Comparison of ENCODE assay signal across 8 mouse cellular contexts in genomic region chr8:10924526-10925199, GRCm38 (mm10).
A peak's percentile ranks its signal among the peaks of the same experiment; 100 is the strongest.
DNase-seq lines count a peak whose midpoint lies in the region; ATAC-seq lines count a peak whose summit lies in the region.

No protein-coding gene starts in this region.

- peak overlapping the region; percentile 45 for H3K4me2 ChIP-seq in forebrain, embryonic 11.5 days (ENCODE audit: low read depth, low read length, severe bottlenecking)
- H3K4me2 ChIP-seq in stomach, embryonic 14.5 days (replicated peaks; ENCODE audit: low read depth, low read length) = peak overlapping the region; percentile 13

- H3K27ac ChIP-seq in forebrain, embryonic 11.5 days (ENCODE audit: low read depth, low read length) = peak overlapping the region; percentile 93
- H3K27ac ChIP-seq in stomach, embryonic 14.5 days (ENCODE audit: low read length) = peak overlapping the region; percentile 91

- peaks cover 4% of the 10 kb centered on the region; the same call in 1 of the 2 replicates for H3K27me3 ChIP-seq in forebrain, embryonic 11.5 days (ENCODE audit: control insufficient read depth, insufficient read depth, low read length)
- H3K27me3 ChIP-seq in stomach, embryonic 14.5 days (ENCODE audit: control insufficient read depth, insufficient read depth, low read length) = no peaks in the 10 kb centered on the region

- no peak overlapping the region; the same call in 1 of the 2 replicates for H3K4me3 ChIP-seq in forebrain, embryonic 11.5 days (ENCODE audit: low read depth, low read length)
- H3K4me3 ChIP-seq in stomach, embryonic 14.5 days (ENCODE audit: low read depth, low read length) = no peak overlapping the region

- H3K9ac ChIP-seq in forebrain, embryonic 11.5 days (ENCODE audit: low read length) = peak overlapping the region; percentile 28; the same call in 1 of the 2 replicates
- no peak overlapping the region for H3K9ac ChIP-seq in stomach, embryonic 14.5 days (replicated peaks; ENCODE audit: low read depth, low read length)

- DNase-seq in cerebellum, postnatal 10 days = peak; percentile 29 to 30
- DNase-seq in ZHBTc4 (ENCODE audit: low read depth, low spot score) = peak; percentile 83
- DNase-seq in forebrain, embryonic 11.5 days (ENCODE audit: low spot score) = peak; percentile 87
- peak; percentile 32 to 39 for DNase-seq in layer of hippocampus, postnatal 10 days (ENCODE audit: low spot score in 2 of 2)
- DNase-seq in mesoderm, embryonic 11.5 days (ENCODE audit: low read depth, low spot score) = peak; percentile 75

- H3K4me1 ChIP-seq in forebrain, embryonic 11.5 days (replicated peaks; ENCODE audit: control insufficient read depth, insufficient read depth, low read length) = peaks cover 50% of the 10 kb centered on the region
- peaks cover 52% of the 10 kb centered on the region for H3K4me1 ChIP-seq in stomach, embryonic 14.5 days (ENCODE audit: control insufficient read depth, insufficient read depth, low read length)

- no peaks in the 10 kb centered on the region for H3K9me3 ChIP-seq in forebrain, embryonic 11.5 days (ENCODE audit: control insufficient read depth, low read length)
- no peaks in the 10 kb centered on the region for H3K9me3 ChIP-seq in stomach, embryonic 14.5 days (ENCODE audit: control insufficient read depth, low read depth, low read length)

- under 1% methylated on average over 20 of the region's 20 CpGs for WGBS in forebrain, embryonic 11.5 days
- WGBS in stomach, embryonic 14.5 days = 4% methylated on average over 20 of the region's 20 CpGs

- no peaks in the 10 kb centered on the region for H3K36me3 ChIP-seq in forebrain, embryonic 11.5 days (ENCODE audit: control insufficient read depth, insufficient read depth, low read length)
- no peaks in the 10 kb centered on the region for H3K36me3 ChIP-seq in stomach, embryonic 14.5 days (ENCODE audit: control insufficient read depth, insufficient read depth, low read length)

- ATAC-seq in cerebellum, adult (ENCODE audit: insufficient number of reproducible peaks, low FRiP score, low TSS enrichment) = no peak
- ATAC-seq in forebrain, embryonic 11.5 days (replicated peaks; ENCODE audit: low FRiP score) = peak; percentile 60
- peak; percentile 82 to 87 for ATAC-seq in hematopoietic stem cell, adult 5-6 weeks (replicated peaks in 1 of 2; ENCODE audit: insufficient read depth in 1 of 2, low FRiP score in 2 of 2, low TSS enrichment in 1 of 2, low read depth in 1 of 2, poor library complexity in 2 of 2, severe bottlenecking in 2 of 2)
- peak; percentile 24; the same call in 1 of the 2 replicates for ATAC-seq in stomach, embryonic 14.5 days (ENCODE audit: insufficient number of reproducible peaks, insufficient read depth, low FRiP score, low read depth)

Comparison
In these comparisons a context has a peak if more than half of its experiments do, and no peak if none do; other contexts are left out.
1. DNase-seq: peak in every context shown above with its lines; median percentile 87 in forebrain, embryonic 11.5 days; 83 in ZHBTc4; 75 in mesoderm, embryonic 11.5 days; 36 in layer of hippocampus, postnatal 10 days; 30 in cerebellum, postnatal 10 days.